Mouse (Mus musculus): ENCODE results near the gene Arhgap21. TPM values are rescaled to one million over a fixed set of nuclear protein-coding genes. Genes with fewer than 3 reads are reported as not detected.

Gene Arhgap21
- polyA plus RNA-seq (2016; fragmentation: Nextera tagmentation; extraction: Ambion mirVana): 15.7 and 23.1 TPM in 2 replicates

- no peaks in the 10 kb centered on the region for H3K36me3 ChIP-seq (replicated peaks)
- no peaks in the 10 kb centered on the region for H3K9me3 ChIP-seq
- DNase-seq (ENCODE audit: low spot score): peak; percentile 82
- H3K27me3 ChIP-seq (replicated peaks; ENCODE audit: low read depth, poor library complexity, severe bottlenecking): no peaks in the 10 kb centered on the region
- peak within 1 kb of the TSS; percentile 90 for H3K4me3 ChIP-seq
- H3K27ac ChIP-seq (replicated peaks): peak within 1 kb of the TSS; percentile 99
- WGBS: under 1% methylated on average over 102 of the region's 102 CpGs
- H3K4me1 ChIP-seq: peaks cover 33% of the 10 kb centered on the region
Observed at GRCm38 (mm10) chr2:20968441-20969200, at the start of gene Arhgap21. Gene Arhgap21 (minus strand): TSS chr2:20968881.

- no peaks in the 10 kb centered on the region for H3K9me3 ChIP-seq
- H3K4me1 ChIP-seq: peaks cover 1% of the 10 kb centered on the region; the same call in 1 of the 2 replicates
- no peaks in the 10 kb centered on the region for H3K36me3 ChIP-seq (replicated peaks)
- H3K27ac ChIP-seq (replicated peaks): no peak overlapping the region
- H3K27me3 ChIP-seq (replicated peaks; ENCODE audit: low read depth, poor library complexity, severe bottlenecking): no peaks in the 10 kb centered on the region
- WGBS: 81% methylated on average over 7 of the region's 7 CpGs
- no peak for DNase-seq (ENCODE audit: low spot score)
- no peak overlapping the region for H3K4me3 ChIP-seq
Observed at GRCm38 (mm10) chr2:21016589-21016988, 47.9 kb upstream of the Arhgap21 start.

- no peak overlapping the region for H3K4me3 ChIP-seq
- 47% methylated on average over 11 of the region's 11 CpGs for WGBS
- peaks cover 29% of the 10 kb centered on the region for H3K4me1 ChIP-seq
Observed at GRCm38 (mm10) chr2:21010806-21011397, 42.2 kb upstream of the Arhgap21 start.

GRCm38 (mm10) chr2:21010219-21010618 is 41.5 kb upstream of the Arhgap21 start:
- H3K4me3 ChIP-seq: no peak overlapping the region
- peaks cover 32% of the 10 kb centered on the region for H3K4me1 ChIP-seq
- H3K27ac ChIP-seq (replicated peaks): peak overlapping the region; percentile 83

More at GRCm38 (mm10) chr2:21010806-21011397, 42.2 kb upstream of the Arhgap21 start:
- Histone ChIP-seq H3K27me3 (replicated peaks; ENCODE audit: low read depth, poor library complexity, severe bottlenecking) (no peaks in the 10 kb centered on the region), H3K36me3 (replicated peaks) (no peaks in the 10 kb centered on the region), H3K9me3 (no peaks in the 10 kb centered on the region), H3K27ac (replicated peaks) (peak overlapping the region; percentile 81)
- peak; percentile 40 for DNase-seq (ENCODE audit: low spot score)

GRCm38 (mm10) chr2:21009258-21010140 is 40.8 kb upstream of the Arhgap21 start:
- DNase-seq (ENCODE audit: low spot score): no peak
- Histone ChIP-seq H3K27ac (replicated peaks) (peak overlapping the region; percentile 83), H3K27me3 (replicated peaks; ENCODE audit: low read depth, poor library complexity, severe bottlenecking) (no peaks in the 10 kb centered on the region), H3K9me3 (no peaks in the 10 kb centered on the region), H3K4me1 (peaks cover 32% of the 10 kb centered on the region), H3K4me3 (no peak overlapping the region), H3K36me3 (replicated peaks) (no peaks in the 10 kb centered on the region)
- WGBS: 52% methylated on average over 16 of the region's 16 CpGs

More at GRCm38 (mm10) chr2:21010219-21010618, 41.5 kb upstream of the Arhgap21 start:
- peak; percentile 57 for DNase-seq (ENCODE audit: low spot score)
- no peaks in the 10 kb centered on the region for H3K36me3 ChIP-seq (replicated peaks)
- WGBS: 45% methylated on average over 9 of the region's 9 CpGs
- H3K27me3 ChIP-seq (replicated peaks; ENCODE audit: low read depth, poor library complexity, severe bottlenecking): no peaks in the 10 kb centered on the region
- no peaks in the 10 kb centered on the region for H3K9me3 ChIP-seq

- Histone ChIP-seq H3K9me3 (no peaks in the 10 kb centered on the region), H3K27me3 (replicated peaks; ENCODE audit: low read depth, poor library complexity, severe bottlenecking) (no peaks in the 10 kb centered on the region), H3K4me1 (0 out of 2 replicates have a peak, but pooled peaks cover 3% of the 10 kb centered on the region), H3K36me3 (replicated peaks) (no peaks in the 10 kb centered on the region), H3K4me3 (no peak overlapping the region), H3K27ac (replicated peaks) (no peak overlapping the region)
- 89% methylated on average over 8 of the region's 8 CpGs for WGBS
- DNase-seq (ENCODE audit: low spot score): no peak
Observed at GRCm38 (mm10) chr2:21002538-21002937, 33.9 kb upstream of the Arhgap21 start.

GRCm38 (mm10) chr2:21001156-21001555 is 32.5 kb upstream of the Arhgap21 start:
- no peak for DNase-seq (ENCODE audit: low spot score)
- Histone ChIP-seq H3K27ac (replicated peaks) (no peak overlapping the region), H3K27me3 (replicated peaks; ENCODE audit: low read depth, poor library complexity, severe bottlenecking) (no peaks in the 10 kb centered on the region), H3K4me3 (no peak overlapping the region), H3K36me3 (replicated peaks) (no peaks in the 10 kb centered on the region), H3K9me3 (no peaks in the 10 kb centered on the region), H3K4me1 (0 out of 2 replicates have a peak, but pooled peaks cover 3% of the 10 kb centered on the region)
- 58% methylated on average over 5 of the region's 5 CpGs for WGBS

GRCm38 (mm10) chr2:20995547-20995946 is 26.9 kb upstream of the Arhgap21 start:
- Histone ChIP-seq H3K4me3 (no peak overlapping the region), H3K27ac (replicated peaks) (no peak overlapping the region)

GRCm38 (mm10) chr2:20991508-20991907 is 22.8 kb upstream of the Arhgap21 start:
- no peak for DNase-seq (ENCODE audit: low spot score)
- Histone ChIP-seq H3K27me3 (replicated peaks; ENCODE audit: low read depth, poor library complexity, severe bottlenecking) (no peaks in the 10 kb centered on the region), H3K36me3 (replicated peaks) (no peaks in the 10 kb centered on the region), H3K27ac (replicated peaks) (no peak overlapping the region), H3K4me1 (no peaks in the 10 kb centered on the region; the same call in 1 of the 2 replicates), H3K9me3 (0 out of 2 replicates have a peak, but pooled peaks cover 2% of the 10 kb centered on the region), H3K4me3 (no peak overlapping the region)
- WGBS: 92% methylated on average over 2 of the region's 2 CpGs

More at GRCm38 (mm10) chr2:20995547-20995946, 26.9 kb upstream of the Arhgap21 start:
- no peak for DNase-seq (ENCODE audit: low spot score)
- Histone ChIP-seq H3K36me3 (replicated peaks) (no peaks in the 10 kb centered on the region), H3K9me3 (0 out of 2 replicates have a peak, but pooled peaks cover 2% of the 10 kb centered on the region), H3K27me3 (replicated peaks; ENCODE audit: low read depth, poor library complexity, severe bottlenecking) (no peaks in the 10 kb centered on the region), H3K4me1 (no peaks in the 10 kb centered on the region)
- 92% methylated on average over 2 of the region's 2 CpGs for WGBS

GRCm38 (mm10) chr2:20990907-20991306 is 22.2 kb upstream of the Arhgap21 start:
- DNase-seq (ENCODE audit: low spot score): peak; percentile 20
- 37% methylated on average over 2 of the region's 2 CpGs for WGBS
- H3K27me3 ChIP-seq (replicated peaks; ENCODE audit: low read depth, poor library complexity, severe bottlenecking): no peaks in the 10 kb centered on the region

GRCm38 (mm10) chr2:20990056-20990455 is 21.4 kb upstream of the Arhgap21 start:
- no peaks in the 10 kb centered on the region for H3K36me3 ChIP-seq (replicated peaks)
- no peaks in the 10 kb centered on the region; the same call in 1 of the 2 replicates for H3K4me1 ChIP-seq
- no peak overlapping the region for H3K27ac ChIP-seq (replicated peaks)
- no peak for DNase-seq (ENCODE audit: low spot score)
- H3K27me3 ChIP-seq (replicated peaks; ENCODE audit: low read depth, poor library complexity, severe bottlenecking): no peaks in the 10 kb centered on the region
- H3K9me3 ChIP-seq: 0 out of 2 replicates have a peak, but pooled peaks cover 2% of the 10 kb centered on the region
- WGBS: 87% methylated on average over 3 of the region's 3 CpGs
- no peak overlapping the region for H3K4me3 ChIP-seq

More at GRCm38 (mm10) chr2:20990907-20991306, 22.2 kb upstream of the Arhgap21 start:
- no peak overlapping the region for H3K27ac ChIP-seq (replicated peaks)
- no peak overlapping the region for H3K4me3 ChIP-seq
- H3K4me1 ChIP-seq: no peaks in the 10 kb centered on the region; the same call in 1 of the 2 replicates
- no peaks in the 10 kb centered on the region for H3K36me3 ChIP-seq (replicated peaks)
- 0 out of 2 replicates have a peak, but pooled peaks cover 2% of the 10 kb centered on the region for H3K9me3 ChIP-seq

GRCm38 (mm10) chr2:20987822-20988221 is 19.1 kb upstream of the Arhgap21 start:
- 66% methylated on average over 3 of the region's 3 CpGs for WGBS
- no peaks in the 10 kb centered on the region for H3K27me3 ChIP-seq (replicated peaks; ENCODE audit: low read depth, poor library complexity, severe bottlenecking)
- H3K36me3 ChIP-seq (replicated peaks): no peaks in the 10 kb centered on the region
- H3K9me3 ChIP-seq: 0 out of 2 replicates have a peak, but pooled peaks cover 2% of the 10 kb centered on the region
- no peak for DNase-seq (ENCODE audit: low spot score)
- H3K4me1 ChIP-seq: no peaks in the 10 kb centered on the region; the same call in 1 of the 2 replicates
- H3K4me3 ChIP-seq: no peak overlapping the region
- H3K27ac ChIP-seq (replicated peaks): no peak overlapping the region
